Mouse (Mus musculus): ENCODE data around the gene Msln. TPM values are rescaled to one million over a fixed set of nuclear protein-coding genes. Genes with fewer than 3 reads are reported as not detected.

Msln gene
- total RNA-seq, 2 experiments from 2014 or later, result 21.2 to 28.5 TPM

- intact Hi-C loops (cut with DNase I), result loop anchor here (1.0 kb wide), 1 partner anchor 69 kb away; no protein-coding TSS in a partner anchor
- DNase-seq (ENCODE audit: low spot score), result no peak
These were observed 22.1 kb downstream of the Msln start for GRCm38 (mm10) chr17:25732082-25732481.

- no peak for DNase-seq (ENCODE audit: low spot score)
- intact Hi-C loops (cut with DNase I), result no loop called here
These were observed 26.2 kb downstream of the Msln start for GRCm38 (mm10) chr17:25728009-25728270.

DNA sequence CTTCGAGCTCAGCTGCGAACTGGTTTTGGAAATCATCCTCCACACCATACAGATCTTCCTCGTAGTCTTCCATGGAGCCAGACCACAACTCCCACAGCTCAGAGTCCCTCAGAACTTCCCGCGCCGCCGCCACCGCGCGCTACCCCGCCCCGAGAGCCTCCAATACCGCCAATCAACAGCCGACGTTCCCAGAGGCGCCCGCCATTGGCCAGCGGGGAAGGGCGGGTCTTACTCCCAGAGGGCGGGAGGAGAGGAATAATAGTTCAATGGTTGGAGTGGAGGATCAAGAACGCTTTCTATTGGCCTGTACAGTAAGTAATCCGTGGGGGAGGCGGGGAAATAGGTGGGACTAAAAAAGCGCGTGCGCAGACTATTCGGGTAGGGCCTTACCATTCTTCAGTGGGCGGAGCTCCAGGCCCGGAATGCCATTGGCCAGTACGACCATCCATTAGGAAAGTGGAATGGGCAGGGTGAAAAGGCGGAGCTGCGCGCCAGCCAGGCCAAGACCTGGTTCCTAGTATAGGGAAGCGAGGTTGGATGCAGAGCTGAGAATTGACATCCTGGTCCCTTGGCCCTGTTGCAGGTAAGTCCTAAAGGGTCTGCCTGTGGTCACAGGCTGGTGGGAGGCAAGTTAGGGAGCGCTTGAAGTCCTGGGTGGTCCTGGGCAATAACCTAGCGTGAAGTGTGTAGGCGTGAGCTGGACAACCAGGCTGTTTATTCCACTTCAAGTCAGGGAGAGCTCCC is 26.7 kb downstream of the Msln start, which contains the start of the genes Chtf18 and Rpusd1:
Chtf18 (minus strand) TSS at position 155 of the 744 bp plus-strand sequence.
Rpusd1 (plus strand) TSS at position 406 of the 744 bp plus-strand sequence.
- intact Hi-C loops (cut with DNase I), result no loop called here
- DNase-seq (ENCODE audit: low spot score), result peak; percentile 100

- DNase-seq (ENCODE audit: low spot score), result no peak
- intact Hi-C loops (cut with DNase I), result no loop called here
These were observed 28.9 kb downstream of the Msln start for GRCm38 (mm10) chr17:25725264-25725663.

DNA sequence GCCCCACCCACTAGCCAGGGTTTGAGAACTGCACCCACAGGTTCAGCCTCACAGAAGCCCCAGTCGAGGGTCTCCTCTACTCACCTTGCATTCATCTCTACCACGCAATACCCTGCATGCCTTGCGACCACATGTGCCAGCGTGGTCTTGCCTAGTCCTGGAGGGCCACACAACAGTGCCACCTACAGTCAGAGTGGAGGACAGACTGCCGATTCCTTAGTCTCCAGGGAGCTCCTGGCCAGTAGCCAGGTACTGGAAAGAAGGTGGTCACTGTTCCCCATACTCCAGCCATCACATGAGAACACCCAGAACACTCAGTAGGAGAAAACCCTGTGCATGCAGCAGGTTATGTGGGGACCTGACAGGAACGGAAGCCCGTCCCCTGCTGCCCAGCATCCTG is 30.3 kb downstream of the Msln start:
- intact Hi-C loops (cut with DNase I), result no loop called here
- DNase-seq (ENCODE audit: low spot score), result no peak

DNA sequence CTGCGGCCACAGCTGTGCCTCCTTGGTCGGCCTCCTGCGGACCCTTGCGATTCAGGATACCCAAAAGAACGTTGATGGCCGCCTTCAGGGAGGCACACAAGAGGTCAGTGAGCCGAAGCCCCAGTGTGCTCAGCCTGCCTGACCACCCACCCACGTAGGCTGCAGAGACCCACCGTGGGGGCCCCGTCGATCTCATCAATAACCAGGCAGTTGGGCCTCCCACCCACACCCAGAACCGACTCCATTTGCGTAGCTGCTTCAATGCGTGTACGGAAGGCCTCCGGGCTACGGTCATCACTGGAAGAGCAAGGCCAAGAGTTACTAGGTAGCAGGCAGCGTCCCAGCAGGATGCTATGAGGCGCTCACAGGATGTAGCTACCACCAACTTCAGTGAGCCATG is 30.7 kb downstream of the Msln start:
- no peak for DNase-seq (ENCODE audit: low spot score)

GRCm38 (mm10) chr17:25721476-25721875 is 32.7 kb downstream of the Msln start:
- no peak for DNase-seq (ENCODE audit: low spot score)
- intact Hi-C loops (cut with DNase I), result no loop called here

More for the DNA sequence above, 30.7 kb downstream of the Msln start:
- intact Hi-C loops (cut with DNase I), result no loop called here

GRCm38 (mm10) chr17:25717691-25718090 is 36.5 kb downstream of the Msln start:
- no peak for DNase-seq (ENCODE audit: low spot score)
- intact Hi-C loops (cut with DNase I), result no loop called here

DNA sequence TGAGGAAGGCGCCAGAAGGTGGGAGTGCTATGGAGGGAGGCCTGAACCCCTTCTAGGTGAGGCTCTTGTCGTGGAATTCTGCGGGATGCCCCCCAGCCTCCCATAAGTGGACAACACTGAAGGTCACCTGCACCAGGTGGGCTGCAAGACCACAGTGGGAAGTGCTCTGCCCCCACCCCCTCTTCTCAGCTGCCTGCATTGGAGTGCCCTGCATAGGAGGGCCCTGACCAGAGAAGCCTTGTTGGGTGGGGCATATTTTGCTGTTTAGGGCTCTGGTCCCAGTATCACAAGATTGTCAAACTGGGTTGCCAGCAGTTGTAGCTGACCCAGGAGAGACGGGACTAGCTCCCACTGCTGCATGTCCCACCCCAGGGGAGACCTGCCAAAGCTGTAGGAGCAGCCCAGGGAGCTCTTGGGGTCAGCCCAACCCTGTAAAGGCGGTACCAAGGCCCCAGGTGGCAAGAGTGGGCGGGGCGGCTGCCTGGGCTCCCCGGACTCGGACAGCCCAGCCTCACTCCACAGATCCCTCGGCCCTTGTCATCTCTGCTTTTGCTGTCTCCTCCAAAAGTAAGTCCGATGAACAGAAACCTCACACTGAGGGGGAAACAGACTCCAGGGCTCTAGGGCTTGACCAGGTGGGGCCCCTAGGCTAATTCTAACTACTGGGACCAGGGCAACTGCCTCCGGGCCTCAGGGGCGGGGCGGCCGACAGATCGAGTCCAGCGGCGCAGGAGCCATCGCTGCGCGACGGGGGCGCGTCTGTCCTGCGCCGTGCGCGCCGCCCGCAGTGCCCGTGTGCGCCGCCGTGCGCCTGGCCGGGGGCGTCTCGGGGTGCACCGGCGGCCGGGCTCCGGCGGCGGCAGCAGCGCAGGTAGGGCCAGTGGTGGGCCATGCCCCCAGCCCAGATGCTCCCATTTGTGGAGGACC is 37.2 kb downstream of the Msln start, which contains the start of gene Gng13:
Gng13 (plus strand) TSS at position 461 of the 927 bp plus-strand sequence.
- intact Hi-C loops (cut with DNase I), result no loop called here
- no peak for DNase-seq (ENCODE audit: low spot score)

- no peak for DNase-seq (ENCODE audit: low spot score)
- intact Hi-C loops (cut with DNase I), result no loop called here
These were observed 38.0 kb downstream of the Msln start for GRCm38 (mm10) chr17:25716130-25716529.

DNA sequence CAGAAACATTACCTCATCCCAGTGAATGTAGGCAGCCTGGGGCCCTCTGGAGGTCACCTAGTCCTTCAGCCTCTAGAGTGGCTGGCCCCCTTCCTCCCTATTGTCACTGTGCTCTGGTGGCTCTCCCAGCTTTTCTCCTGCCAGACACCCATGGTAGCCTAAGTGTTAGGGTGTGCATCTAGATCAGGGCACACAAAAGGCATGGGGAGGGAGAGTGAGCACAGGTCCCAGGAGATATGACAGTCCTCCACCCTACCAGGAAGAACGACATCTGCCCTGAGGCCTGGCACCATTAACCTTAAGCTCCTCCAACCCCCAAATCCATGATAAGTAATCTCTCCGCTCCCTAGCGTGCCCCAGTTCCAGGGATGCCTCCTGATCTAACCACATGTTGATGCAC is 38.6 kb downstream of the Msln start:
- DNase-seq (ENCODE audit: low spot score), result no peak
- intact Hi-C loops (cut with DNase I), result no loop called here

DNA sequence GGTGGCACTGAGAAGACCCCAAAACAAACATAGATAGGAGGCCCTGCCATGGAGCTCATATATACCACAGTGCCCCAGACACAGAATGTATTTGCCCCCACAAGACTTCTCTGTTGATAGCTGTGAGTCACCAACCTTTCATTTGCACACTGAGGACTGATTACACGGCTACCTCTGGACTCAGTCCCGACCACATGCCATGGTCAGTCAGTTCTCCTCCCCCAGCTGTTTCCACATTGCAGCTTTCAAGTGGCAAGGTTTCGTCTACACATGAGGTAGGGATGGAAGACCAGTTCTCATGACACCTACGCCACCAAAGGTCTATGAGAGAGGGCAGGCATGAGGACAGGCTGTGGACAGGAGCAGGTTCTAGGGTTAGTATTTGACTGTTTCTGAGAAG is 43.0 kb downstream of the Msln start:
- intact Hi-C loops (cut with DNase I), result no loop called here
- no peak for DNase-seq (ENCODE audit: low spot score)

DNA sequence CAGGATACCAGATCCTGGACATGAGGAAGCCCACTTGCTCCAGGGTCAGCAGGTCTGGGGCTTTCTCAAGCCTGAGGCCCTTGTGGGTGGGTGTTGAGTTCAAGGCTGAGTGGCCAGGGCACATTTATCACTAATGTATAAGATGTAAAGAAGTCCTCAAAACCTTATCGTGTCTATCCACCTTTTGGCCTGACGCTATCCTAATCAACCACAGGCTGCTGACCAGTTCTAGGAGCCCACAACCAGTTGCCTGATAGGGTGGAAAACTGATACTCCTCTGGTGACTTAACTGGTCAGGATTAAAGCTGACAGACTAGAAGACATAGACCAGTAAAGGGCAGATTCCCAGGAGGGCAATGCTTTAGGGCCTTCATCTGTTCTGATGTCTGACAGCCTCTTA is 44.2 kb downstream of the Msln start:
- intact Hi-C loops (cut with DNase I), result no loop called here
- DNase-seq (ENCODE audit: low spot score), result no peak

DNA sequence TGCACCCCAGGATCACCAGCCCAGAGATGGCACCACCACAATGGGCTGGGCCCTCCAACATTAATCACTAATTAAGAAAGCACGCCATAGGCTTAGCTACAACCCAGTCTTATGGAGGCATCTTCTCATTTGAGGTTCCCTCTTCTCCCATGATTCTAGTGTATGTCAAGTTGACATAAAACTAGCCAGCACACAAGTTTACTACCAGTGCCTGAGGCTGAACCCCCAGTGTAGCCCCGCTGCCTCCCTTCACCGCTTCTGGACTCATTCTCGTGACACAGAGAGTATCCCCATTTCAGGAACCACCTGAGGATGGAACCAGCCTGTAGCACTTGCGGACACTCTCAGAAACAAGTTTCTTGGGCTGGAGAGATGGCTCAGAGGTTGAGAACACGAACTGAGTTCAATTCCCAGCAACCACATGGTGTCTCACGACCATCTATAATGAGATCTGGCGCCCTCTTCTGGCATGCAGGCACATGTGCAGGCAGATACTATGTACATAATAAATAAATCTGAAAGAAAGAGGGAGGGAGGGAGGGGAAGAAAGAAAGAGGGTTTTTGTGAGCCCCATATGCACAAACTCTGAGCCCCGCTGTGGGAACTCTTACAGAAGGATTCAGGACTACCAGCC is 53.2 kb downstream of the Msln start:
- intact Hi-C loops (cut with DNase I), result no loop called here
- no peak for DNase-seq (ENCODE audit: low spot score)

Small RNA genes within 50 kb of the gene (microRNA-seq; reads per million reads assigned to microRNA genes)
- not detected for gene Gm25083
- 3.6 reads per million, percentile 6 among the genes with 10 or more reads in this experiment for gene Mir6966

Other genes with a start within 250 kb of the Msln start
- gene Sox8, start 183.7 kb downstream of the Msln start, total RNA-seq (2021), result under 1 TPM; 0.25 to 0.75 TPM
- gene Lmf1, start 175.3 kb downstream of the Msln start, total RNA-seq (2021), result 10 to 100 TPM; 31.7 to 34.3 TPM
- under 1 TPM in 1 of 2 experiments, not detected in 1; 0.70 TPM for gene Gng13, start 37.2 kb downstream of the Msln start, total RNA-seq (2021)
- gene Chtf18, start 27.0 kb downstream of the Msln start, total RNA-seq (2021), result 1 to 10 TPM; 1.6 to 1.9 TPM
- 1 to 10 TPM; 5.3 to 5.6 TPM for gene Rpusd1, start 26.7 kb downstream of the Msln start, total RNA-seq (2021)
- not detected for gene Mslnl, start 18.3 kb downstream of the Msln start, total RNA-seq (2021)
- 10 to 100 TPM; 44.8 to 48.2 TPM for gene Narfl, start 19.4 kb upstream of the Msln start, total RNA-seq (2021)
- 1 to 10 TPM; 5.5 to 9.1 TPM for gene Haghl, start 31.3 kb upstream of the Msln start, total RNA-seq (2021)
- gene Ccdc78, start 32.2 kb upstream of the Msln start, total RNA-seq (2021), result not detected
- gene Fam173a, start 38.5 kb upstream of the Msln start, total RNA-seq (2021), result 10 to 100 TPM; 35.4 to 36.0 TPM
- under 1 TPM in 1 of 2 experiments, not detected in 1; 0.53 TPM for gene AC134908.4, start 41.3 kb upstream of the Msln start, total RNA-seq (2021)
- 10 to 100 TPM; 74.4 to 75.1 TPM for gene Metrn, start 42.8 kb upstream of the Msln start, total RNA-seq (2021)
- gene Fbxl16, start 54.7 kb upstream of the Msln start, total RNA-seq (2021), result 1 to 10 TPM; 1.2 to 1.3 TPM
- 10 to 100 TPM; 10.2 to 10.6 TPM for gene Wdr24, start 69.2 kb upstream of the Msln start, total RNA-seq (2021)
- gene Jmjd8, start 74.5 kb upstream of the Msln start, total RNA-seq (2021), result 10 to 100 TPM; 35.5 to 36.6 TPM
- 100 to 1,000 TPM; 114 to 117 TPM for gene Stub1, start 79.0 kb upstream of the Msln start, total RNA-seq (2021)
- 1 to 10 TPM; 1.2 to 2.2 TPM for gene Rhbdl1, start 82.9 kb upstream of the Msln start, total RNA-seq (2021)
- gene Gm20683, start 87.4 kb upstream of the Msln start, total RNA-seq (2021), result 1 to 10 TPM; 2.8 to 3.6 TPM
- gene Rhot2, start 90.5 kb upstream of the Msln start, total RNA-seq (2021), result 100 to 1,000 TPM; 120 to 125 TPM
- 1 to 10 TPM; 2.8 to 2.9 TPM for gene Wdr90, start 107.1 kb upstream of the Msln start, total RNA-seq (2021)
- 100 to 1,000 TPM; 261 to 270 TPM for gene Mcrip2, start 114.4 kb upstream of the Msln start, total RNA-seq (2021)
- 10 to 100 TPM; 13.6 to 14.4 TPM for gene Mettl26, start 120.7 kb upstream of the Msln start, total RNA-seq (2021)
- under 1 TPM; 0.45 to 0.75 TPM for gene Wfikkn1, start 126.5 kb upstream of the Msln start, total RNA-seq (2021)
- 10 to 100 TPM; 17.0 to 17.4 TPM for gene Rab40c, start 165.3 kb upstream of the Msln start, total RNA-seq (2021)
- 10 to 100 TPM; 49.0 to 55.6 TPM for gene Pigq, start 190.6 kb upstream of the Msln start, total RNA-seq (2021)
- not detected for gene Nhlrc4, start 190.6 kb upstream of the Msln start, total RNA-seq (2021)
- gene A930017K11Rik, start 198.2 kb upstream of the Msln start, total RNA-seq (2021), result under 1 TPM; 0.17 to 0.18 TPM
- gene Capn15, start 231.4 kb upstream of the Msln start, total RNA-seq (2021), result 1 to 10 TPM; 7.1 to 7.8 TPM